Mouse (Mus musculus) liver, adult 2 months (tissue): Measurements from ENCODE around the gene Fgfr2. TPM values are rescaled to one million over a fixed set of nuclear protein-coding genes. Genes with fewer than 3 reads are reported as not detected.
A peak's percentile ranks its signal among the peaks of the same experiment; 100 is the strongest.

Experiments
- DNase-seq: peaks from one replicate; pipeline ENCODE4 v3.0.0-alpha.2; 2011; ENCODE audit warnings: low read depth, low spot score; ENCODE audit errors: extremely low read depth
- H3K27ac ChIP-seq: fragments of 200-500 bp; replicated peaks from 2 replicates; pipeline ENCODE4 v1.5.1; 2012; ENCODE audit warnings: low read depth, mild to moderate bottlenecking, control low read depth, inconsistent platforms, low read length; ENCODE audit not compliant: insufficient read depth
- H3K27me3 ChIP-seq: fragments of 200-500 bp; 2 replicates; pipeline ENCODE4 v1.6.1; 2012; ENCODE audit warnings: mild to moderate bottlenecking, moderate library complexity, low read length, inconsistent platforms; ENCODE audit not compliant: control insufficient read depth, insufficient read depth
- H3K36me3 ChIP-seq: fragments of 200-500 bp; 2 replicates; pipeline ENCODE4 v1.6.1; 2012; ENCODE audit warnings: low read length, inconsistent platforms; ENCODE audit not compliant: control insufficient read depth, insufficient read depth
- H3K4me1 ChIP-seq: fragments of 200-500 bp; 2 replicates; pipeline ENCODE4 v1.6.1; 2011; ENCODE audit warnings: low read length; ENCODE audit not compliant: control insufficient read depth, insufficient read depth
- H3K4me3 ChIP-seq: fragments of 200-500 bp; 2 replicates; pipeline ENCODE4 v1.5.1; 2011; ENCODE audit warnings: low read depth, mild to moderate bottlenecking, control low read depth, low read length, moderate library complexity; ENCODE audit not compliant: insufficient read depth
- H3K79me2 ChIP-seq: fragments of 200-500 bp; 2 replicates; pipeline ENCODE4 v1.6.1; 2012; ENCODE audit warnings: inconsistent platforms, mild to moderate bottlenecking, low read length, moderate library complexity; ENCODE audit not compliant: control insufficient read depth, insufficient read depth
- H3K9ac ChIP-seq: fragments of 200-500 bp; 2 replicates; pipeline ENCODE4 v1.6.1; 2012; ENCODE audit warnings: low read depth, mild to moderate bottlenecking, control low read depth, inconsistent platforms, low read length
- CTCF ChIP-seq: fragments of 200-500 bp; IDR thresholded peaks from 2 replicates; pipeline ENCODE4 v1.5.1; 2011; ENCODE audit warnings: low read depth, low read length, control low read depth
- POLR2A ChIP-seq: fragments of 200-500 bp; IDR thresholded peaks from 2 replicates; pipeline ENCODE4 v1.6.1; 2011; ENCODE audit warnings: low read length, control low read depth; ENCODE audit not compliant: insufficient read depth; ENCODE audit errors: extremely low read depth
- WGBS: fragments of 180-500 bp; shearing (Covaris S2); methylation state at CpG from one replicate; pipeline ENCODE4 v1.1.7; 2018; 5-methylcytosine and 5-hydroxymethylcytosine counted together
- polyA plus RNA-seq: library from polyadenylated mRNA; depleted of rRNA; stranded (reverse); fragments of >200 nt; gene quantifications from 2 replicates; pipeline ENCODE4 v1.2.3, GENCODE M21; 2012
- total RNA-seq: library from RNA; depleted of rRNA; stranded (reverse); fragments of >200 nt; gene quantifications from 2 replicates; pipeline ENCODE4 v1.2.3, GENCODE M21; 2014

Gene Fgfr2
- total and polyA plus RNA-seq, 2 experiments = 16.7 to 35.2 TPM

DNA sequence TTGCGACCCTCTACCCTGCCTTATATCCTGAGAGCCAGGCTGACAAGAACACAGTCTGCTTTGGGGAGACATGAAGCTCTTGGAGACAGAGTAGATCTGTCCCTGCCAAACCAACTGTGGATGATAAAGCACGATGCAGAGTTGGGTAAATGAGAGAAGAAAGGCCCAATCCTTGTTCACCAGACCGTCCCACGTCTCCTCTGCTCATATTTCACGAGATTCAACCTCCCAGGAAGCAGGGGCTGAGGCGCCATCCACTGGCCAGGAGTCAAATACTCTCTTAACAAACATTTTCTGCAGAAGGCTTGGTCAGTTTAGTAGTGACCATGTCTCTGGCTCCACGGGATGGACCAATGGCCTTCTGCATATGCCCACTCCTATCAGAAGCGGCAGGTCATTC, 1938.8 kb downstream of the Fgfr2 start:
- WGBS = 66% methylated on average over 8 of the region's 8 CpGs
- TF ChIP-seq CTCF (no peak), POLR2A (no peak)

DNA sequence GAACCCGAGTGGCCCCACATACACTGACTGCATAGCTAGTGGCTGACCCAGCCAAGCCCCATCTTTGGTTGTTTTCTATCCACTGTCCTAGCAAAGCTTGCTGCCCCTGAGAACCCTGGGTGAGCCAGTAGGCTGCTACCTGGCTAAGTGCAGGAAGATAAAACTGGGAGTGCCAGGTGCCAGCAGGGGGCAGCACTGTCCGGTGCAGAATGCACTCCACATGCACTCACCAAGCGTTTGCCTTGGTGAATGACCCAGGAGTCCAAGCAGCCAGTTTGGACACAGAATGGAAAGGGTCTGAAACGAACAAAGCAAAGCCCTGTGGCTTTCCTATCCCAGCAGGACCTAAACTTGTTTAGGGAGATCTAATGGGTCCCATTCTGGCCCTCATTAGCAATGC, 1940.5 kb downstream of the Fgfr2 start:
- 32% methylated on average over 4 of the region's 4 CpGs for WGBS
- Histone ChIP-seq H3K9ac (no peak overlapping the region), H3K27ac (no peak overlapping the region), H3K79me2 (no peaks in the 10 kb centered on the region), H3K36me3 (no peaks in the 10 kb centered on the region), H3K4me1 (no peaks in the 10 kb centered on the region), H3K4me3 (no peak overlapping the region), H3K27me3 (no peaks in the 10 kb centered on the region)
- peak; percentile 33 for DNase-seq
- TF ChIP-seq POLR2A = no peak
- TF ChIP-seq CTCF = peak; percentile 90

More for the DNA sequence above, 1938.8 kb downstream of the Fgfr2 start:
- DNase-seq = no peak
- H3K4me1 ChIP-seq = no peaks in the 10 kb centered on the region
- no peaks in the 10 kb centered on the region for H3K36me3 ChIP-seq
- no peak overlapping the region for H3K27ac ChIP-seq
- H3K27me3 ChIP-seq = no peaks in the 10 kb centered on the region
- no peaks in the 10 kb centered on the region for H3K79me2 ChIP-seq
- H3K4me3 ChIP-seq = no peak overlapping the region
- H3K9ac ChIP-seq = no peak overlapping the region

DNA sequence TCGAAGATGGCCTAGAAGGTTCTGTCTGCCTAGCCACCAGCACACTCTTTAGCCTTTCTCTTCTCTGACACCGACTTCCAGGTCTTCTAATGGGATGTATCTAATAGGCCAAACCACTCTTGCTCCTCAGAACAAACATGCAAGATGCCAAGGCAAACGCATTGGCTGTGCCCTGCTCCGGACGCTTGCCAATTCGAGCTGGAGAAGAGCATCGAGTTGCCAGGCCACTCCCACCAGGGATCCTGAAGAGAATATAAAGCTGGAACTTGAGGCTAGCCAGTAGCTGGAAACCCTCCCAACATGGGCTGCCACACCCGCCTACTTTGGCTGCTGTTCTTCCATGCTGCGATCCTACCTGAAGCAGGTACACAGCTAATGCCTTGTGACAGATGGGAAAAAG, 1949.0 kb downstream of the Fgfr2 start, which contains the start of gene 5430419D17Rik:
Gene 5430419D17Rik (plus strand): TSS at position 282 of the 400 bp plus-strand sequence.
- H3K9ac ChIP-seq = no peak within 1 kb of the TSS
- no peaks in the 10 kb centered on the region for H3K36me3 ChIP-seq
- H3K27me3 ChIP-seq = no peaks in the 10 kb centered on the region
- no peaks in the 10 kb centered on the region for H3K4me1 ChIP-seq
- DNase-seq = peak; percentile 20
- H3K27ac ChIP-seq = no peak within 1 kb of the TSS
- TF ChIP-seq POLR2A (no peak), CTCF (no peak)
- H3K79me2 ChIP-seq = no peaks in the 10 kb centered on the region
- H3K4me3 ChIP-seq = no peak within 1 kb of the TSS
- WGBS = 54% methylated on average over 9 of the region's 9 CpGs

DNA sequence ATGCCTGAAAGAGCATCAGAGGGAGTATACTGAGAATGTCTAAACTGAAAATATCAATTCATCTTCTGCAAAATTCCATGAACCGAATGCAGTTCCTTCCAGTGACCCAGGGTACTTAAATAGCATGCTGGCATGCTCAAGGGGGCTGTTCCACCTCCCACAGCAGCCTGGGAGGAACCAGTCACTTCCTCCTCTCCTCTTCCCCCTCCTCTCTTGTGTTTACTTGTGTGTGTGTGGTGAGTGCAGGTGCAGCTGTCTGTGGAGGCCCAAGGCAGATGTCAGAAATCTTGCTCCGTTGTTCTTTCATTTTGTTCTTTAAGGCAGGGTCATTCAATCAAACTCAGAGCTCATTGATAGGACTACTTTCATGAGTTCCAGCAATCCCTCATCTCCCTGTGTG, 1954.1 kb downstream of the Fgfr2 start:
- no peak overlapping the region for H3K27ac ChIP-seq
- no peaks in the 10 kb centered on the region for H3K36me3 ChIP-seq
- WGBS = 41% methylated on average over 2 of the region's 2 CpGs
- no peak overlapping the region for H3K4me3 ChIP-seq
- no peak for DNase-seq
- H3K27me3 ChIP-seq = no peaks in the 10 kb centered on the region
- no peaks in the 10 kb centered on the region for H3K79me2 ChIP-seq
- H3K9ac ChIP-seq = no peak overlapping the region
- TF ChIP-seq CTCF = no peak
- TF ChIP-seq POLR2A = no peak
- H3K4me1 ChIP-seq = no peaks in the 10 kb centered on the region

DNA sequence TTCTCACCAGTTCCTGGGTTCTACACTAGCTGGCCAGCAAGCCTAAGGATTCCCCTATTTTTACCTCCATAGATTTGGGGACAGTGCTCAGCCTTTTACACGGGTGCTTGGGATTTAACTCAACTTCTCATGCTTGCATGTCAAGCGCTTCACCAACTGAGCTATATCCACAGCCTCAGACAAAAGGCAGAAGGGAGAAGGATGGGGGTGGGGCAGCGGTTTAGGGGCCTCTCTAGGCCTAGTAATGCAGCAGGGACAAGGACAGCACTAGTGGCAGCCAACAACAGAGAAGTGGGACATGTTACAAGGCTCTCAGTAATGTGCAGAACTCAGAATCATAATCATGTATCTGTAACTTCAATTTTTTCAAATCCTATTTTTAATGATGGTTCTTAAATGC, 1955.4 kb downstream of the Fgfr2 start:
- DNase-seq = no peak
- WGBS = 74% methylated on average over 3 of the region's 3 CpGs
- no peaks in the 10 kb centered on the region for H3K36me3 ChIP-seq
- no peak overlapping the region for H3K9ac ChIP-seq
- no peak overlapping the region for H3K4me3 ChIP-seq
- no peak for TF ChIP-seq POLR2A
- no peak for TF ChIP-seq CTCF
- no peaks in the 10 kb centered on the region for H3K27me3 ChIP-seq
- no peaks in the 10 kb centered on the region for H3K79me2 ChIP-seq
- no peaks in the 10 kb centered on the region for H3K4me1 ChIP-seq
- H3K27ac ChIP-seq = no peak overlapping the region

DNA sequence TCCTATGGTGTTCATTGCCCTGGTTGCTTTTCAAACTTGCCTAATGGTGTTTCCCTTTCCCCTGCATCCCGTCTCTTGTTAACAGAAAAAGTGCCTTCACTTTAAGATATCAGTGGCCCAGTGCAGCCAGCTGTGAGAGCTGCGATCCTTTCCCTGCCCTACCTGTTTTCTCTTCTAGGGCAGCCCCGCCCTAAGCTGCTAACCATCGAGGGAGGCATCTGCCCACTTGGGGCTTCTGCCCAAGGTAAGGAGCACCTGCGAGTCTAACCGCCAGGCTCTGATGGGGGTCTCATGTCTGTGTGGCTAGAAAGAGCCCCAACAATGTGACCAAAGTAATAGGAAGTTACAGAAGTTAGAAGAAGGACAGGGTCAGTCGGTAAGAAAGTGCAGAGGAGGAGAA, 1960.9 kb downstream of the Fgfr2 start:
- DNase-seq = no peak
- Histone ChIP-seq H3K36me3 (no peaks in the 10 kb centered on the region), H3K9ac (no peak overlapping the region), H3K4me1 (no peaks in the 10 kb centered on the region), H3K27ac (no peak overlapping the region), H3K4me3 (no peak overlapping the region), H3K27me3 (no peaks in the 10 kb centered on the region), H3K79me2 (no peaks in the 10 kb centered on the region)
- WGBS = 57% methylated on average over 7 of the region's 7 CpGs
- TF ChIP-seq POLR2A (no peak), CTCF (no peak)
